Mouse (Mus musculus) kidney, adult 18-20 months (tissue): ENCODE measurements around the gene Ppard.
A peak's percentile ranks its signal among the peaks of the same experiment; 100 is the strongest.
"Not testable (repeated sequence)": the region's sequence is repeated elsewhere in the genome, so short reads cannot be mapped to it uniquely, and the experiment has no call there.

ENCODE experiments used
- DNase-seq: peaks from one replicate; pipeline ENCODE4 v3.0.0; 2021

Ppard gene

GRCm38 (mm10) chr17:28232475-28233060 lies at the start of gene Ppard:
Gene Ppard, plus strand, starts transcription at chr17:28232700.
- peak; percentile 98 for DNase-seq

GRCm38 (mm10) chr17:28184971-28185638 lies 47.4 kb upstream of the Ppard start:
- no peak for DNase-seq

GRCm38 (mm10) chr17:28188313-28188712 lies 44.2 kb upstream of the Ppard start:
- peak; percentile 17 for DNase-seq

- no peak for DNase-seq
Observed at GRCm38 (mm10) chr17:28192754-28193153, 39.7 kb upstream of the Ppard start.

- no peak for DNase-seq
Observed at GRCm38 (mm10) chr17:28193559-28193958, 38.9 kb upstream of the Ppard start.

- DNase-seq, result no peak
Observed at GRCm38 (mm10) chr17:28195033-28195432, 37.5 kb upstream of the Ppard start.

GRCm38 (mm10) chr17:28197646-28198045 lies 34.9 kb upstream of the Ppard start:
- no peak for DNase-seq

GRCm38 (mm10) chr17:28201982-28202381 lies 30.5 kb upstream of the Ppard start:
- DNase-seq, result no peak

- DNase-seq, result peak; percentile 61
Observed at GRCm38 (mm10) chr17:28204052-28204720, 28.3 kb upstream of the Ppard start.

- no peak for DNase-seq
Observed at GRCm38 (mm10) chr17:28205443-28205842, 27.1 kb upstream of the Ppard start.

GRCm38 (mm10) chr17:28207092-28207491 lies 25.4 kb upstream of the Ppard start:
- no peak for DNase-seq

- peak; percentile 75 for DNase-seq
Observed at GRCm38 (mm10) chr17:28207591-28208313, 24.7 kb upstream of the Ppard start, which contains the start of gene Def6. Gene Def6, plus strand, starts transcription at chr17:28207778.

GRCm38 (mm10) chr17:28208314-28208612 lies 24.2 kb upstream of the Ppard start:
- no peak for DNase-seq

GRCm38 (mm10) chr17:28209457-28210110 lies 22.9 kb upstream of the Ppard start:
- DNase-seq, result no peak

GRCm38 (mm10) chr17:28211921-28212341 lies 20.6 kb upstream of the Ppard start:
- no peak for DNase-seq

- no peak for DNase-seq
Observed at GRCm38 (mm10) chr17:28212391-28212790, 20.1 kb upstream of the Ppard start.

GRCm38 (mm10) chr17:28213236-28213635 lies 19.3 kb upstream of the Ppard start:
- DNase-seq, result no peak

- DNase-seq, result no peak
Observed at GRCm38 (mm10) chr17:28216791-28217190, 15.7 kb upstream of the Ppard start.

- no peak for DNase-seq
Observed at GRCm38 (mm10) chr17:28217721-28218649, 14.5 kb upstream of the Ppard start.

GRCm38 (mm10) chr17:28222463-28222862 lies 10.0 kb upstream of the Ppard start:
- not testable (repeated sequence) for DNase-seq

GRCm38 (mm10) chr17:28223561-28224391 lies 8.7 kb upstream of the Ppard start:
- DNase-seq, result peak; percentile 93
